Mouse (Mus musculus) neural tube, embryonic 11.5 days (tissue): ENCODE results near the gene Fam173a. TPM values are rescaled to one million over a fixed set of nuclear protein-coding genes. Genes with fewer than 3 reads are reported as not detected.
"Not testable (repeated sequence)": the region's sequence is repeated elsewhere in the genome, so short reads cannot be mapped to it uniquely, and the experiment has no call there.

Source experiments
- ATAC-seq: fragments of 200-750 bp; cut with Nextera tagmentation; 2 replicates; pipeline ENCODE4 v1.8.0; 2017; ENCODE audit warnings: moderate number of reproducible peaks, mild to moderate bottlenecking, moderate TSS enrichment, moderate library complexity; ENCODE audit not compliant: insufficient read depth, low FRiP score, low TSS enrichment
- DNase-seq: peaks from one replicate; pipeline ENCODE4 v3.0.0-alpha.2; 2015; ENCODE audit warnings: low spot score
- H3K27ac ChIP-seq: fragments of 300-500 bp; sonication (generic); 2 replicates; pipeline ENCODE4 v1.5.1; 2014; ENCODE audit warnings: low read depth, mild to moderate bottlenecking, low read length
- H3K27me3 ChIP-seq: fragments of 300-500 bp; sonication (generic); 2 replicates; pipeline ENCODE4 v1.6.1; 2014; ENCODE audit warnings: mild to moderate bottlenecking, low read length, mixed read lengths; ENCODE audit not compliant: control insufficient read depth, insufficient read depth
- H3K36me3 ChIP-seq: fragments of 300-500 bp; sonication (generic); 2 replicates; pipeline ENCODE4 v1.6.1; 2014; ENCODE audit warnings: mild to moderate bottlenecking, low read length, moderate library complexity, mixed read lengths; ENCODE audit not compliant: control insufficient read depth, insufficient read depth
- H3K4me1 ChIP-seq: fragments of 300-500 bp; sonication (generic); 2 replicates; pipeline ENCODE4 v1.6.1; 2014; ENCODE audit warnings: low read length, mixed read lengths; ENCODE audit not compliant: control insufficient read depth, insufficient read depth
- H3K4me2 ChIP-seq: fragments of 300-500 bp; sonication (generic); 2 replicates; pipeline ENCODE4 v1.6.1; 2014; ENCODE audit warnings: low read depth, mild to moderate bottlenecking, moderate library complexity
- H3K4me3 ChIP-seq: fragments of 300-500 bp; sonication (generic); 2 replicates; pipeline ENCODE4 v1.5.1; 2014; ENCODE audit warnings: low read depth, low read length
- H3K9ac ChIP-seq: fragments of 300-500 bp; sonication (generic); 2 replicates; pipeline ENCODE4 v1.6.1; 2014; ENCODE audit warnings: mild to moderate bottlenecking, low read length
- H3K9me3 ChIP-seq: fragments of 300-500 bp; sonication (generic); 2 replicates; pipeline ENCODE4 v1.6.1; 2016; ENCODE audit warnings: low read length; ENCODE audit not compliant: control insufficient read depth
- WGBS: fragments of 180-500 bp; shearing (Covaris S2); extraction: QIAGEN DNeasy Blood & Tissue Kit; methylation state at CpG from one replicate; pipeline ENCODE4 v1.1.7; 2014; 5-methylcytosine and 5-hydroxymethylcytosine counted together
- microRNA-seq: library from miRNA; unstranded; fragments of <30 nt; microRNA quantifications from one replicate; pipeline ENCODE4, GENCODE M21; 2016
- polyA plus RNA-seq: library from polyadenylated mRNA; unstranded; fragments of >200 nt; fragmentation: Nextera tagmentation; extraction: Ambion mirVana; gene quantifications from 2 replicates; pipeline ENCODE4 v1.2.1, GENCODE M21; 2014

The Fam173a gene
- polyA plus RNA-seq, 1 experiment from 2014 or later: 65.7 TPM

GRCm38 (mm10) chr17:25751446-25751845, 41.3 kb downstream of the Fam173a start:
- Histone ChIP-seq H3K9ac (no peak overlapping the region), H3K9me3 (no peaks in the 10 kb centered on the region), H3K27me3 (no peaks in the 10 kb centered on the region), H3K27ac (no peak overlapping the region), H3K4me2 (no peak overlapping the region), H3K4me1 (no peaks in the 10 kb centered on the region), H3K36me3 (no peaks in the 10 kb centered on the region), H3K4me3 (no peak overlapping the region)
- ATAC-seq: no peak
- whole genome bisulfite sequencing: 71% methylated on average over 5 of the region's 5 CpGs
- DNase-seq: no peak

GRCm38 (mm10) chr17:25749314-25749713, 43.4 kb downstream of the Fam173a start:
- Histone ChIP-seq H3K36me3 (no peaks in the 10 kb centered on the region), H3K4me3 (no peak overlapping the region), H3K4me2 (no peak overlapping the region), H3K9ac (no peak overlapping the region), H3K9me3 (no peaks in the 10 kb centered on the region), H3K27ac (no peak overlapping the region), H3K27me3 (no peaks in the 10 kb centered on the region), H3K4me1 (no peaks in the 10 kb centered on the region)
- DNase-seq (no peak), ATAC-seq (no peak)
- WGBS: 85% methylated on average over 6 of the region's 6 CpGs

GRCm38 (mm10) chr17:25748238-25748637, 44.5 kb downstream of the Fam173a start:
- Histone ChIP-seq H3K9ac (no peak overlapping the region), H3K4me3 (no peak overlapping the region), H3K4me1 (no peaks in the 10 kb centered on the region), H3K9me3 (no peaks in the 10 kb centered on the region), H3K27me3 (no peaks in the 10 kb centered on the region), H3K4me2 (no peak overlapping the region), H3K27ac (no peak overlapping the region), H3K36me3 (no peaks in the 10 kb centered on the region)
- ATAC-seq: no peak
- WGBS: 90% methylated on average over 4 of the region's 4 CpGs
- DNase-seq: no peak

GRCm38 (mm10) chr17:25744311-25744710, 48.4 kb downstream of the Fam173a start:
- WGBS: 82% methylated on average over 10 of the region's 10 CpGs
- Histone ChIP-seq H3K36me3 (no peaks in the 10 kb centered on the region), H3K4me2 (no peak overlapping the region), H3K4me3 (no peak overlapping the region), H3K9me3 (no peaks in the 10 kb centered on the region), H3K9ac (no peak overlapping the region), H3K27ac (no peak overlapping the region), H3K27me3 (no peaks in the 10 kb centered on the region), H3K4me1 (no peaks in the 10 kb centered on the region)
- ATAC-seq (no peak), DNase-seq (no peak)

GRCm38 (mm10) chr17:25743831-25744230, 48.9 kb downstream of the Fam173a start:
- Histone ChIP-seq H3K27ac (no peak overlapping the region), H3K36me3 (no peaks in the 10 kb centered on the region), H3K4me1 (no peaks in the 10 kb centered on the region), H3K9ac (no peak overlapping the region), H3K4me3 (no peak overlapping the region), H3K27me3 (no peaks in the 10 kb centered on the region), H3K4me2 (no peak overlapping the region), H3K9me3 (no peaks in the 10 kb centered on the region)
- 96% methylated on average over 9 of the region's 9 CpGs for WGBS
- DNase-seq: no peak
- ATAC-seq: no peak

GRCm38 (mm10) chr17:25741471-25741870, 51.2 kb downstream of the Fam173a start:
- 78% methylated on average over 12 of the region's 12 CpGs for WGBS
- not testable (repeated sequence) for H3K27ac ChIP-seq

More at GRCm38 (mm10) chr17:25741471-25741870, 51.2 kb downstream of the Fam173a start:
- not testable (repeated sequence) for H3K9me3 ChIP-seq, H3K4me2 ChIP-seq, ATAC-seq, H3K36me3 ChIP-seq, H3K4me3 ChIP-seq, H3K4me1 ChIP-seq, DNase-seq, H3K27me3 ChIP-seq, H3K9ac ChIP-seq

Small RNA genes lying within 50 kb of the gene (microRNA-seq; reads per million reads assigned to microRNA genes)
- gene Gm25083 (not detected), gene Mir3082 (not detected), gene Mir6966 (not detected)

Other genes with a start within 250 kb of the Fam173a start
- gene Sox8, start 222.2 kb downstream of the Fam173a start, polyA plus RNA-seq: 6.5 and 9.1 TPM in 2 replicates
- 23.6 and 23.9 TPM in 2 replicates for gene Lmf1, start 213.8 kb downstream of the Fam173a start, polyA plus RNA-seq
- 2.8 and 3.3 TPM in 2 replicates for gene Gng13, start 75.7 kb downstream of the Fam173a start, polyA plus RNA-seq
- 20.3 and 22.5 TPM in 2 replicates for gene Chtf18, start 65.5 kb downstream of the Fam173a start, polyA plus RNA-seq
- 21.5 and 22.9 TPM in 2 replicates for gene Rpusd1, start 65.2 kb downstream of the Fam173a start, polyA plus RNA-seq
- 0.13 TPM in 1 of 2 replicates, not detected in the other for gene Mslnl, start 56.9 kb downstream of the Fam173a start, polyA plus RNA-seq
- gene Msln, start 38.5 kb downstream of the Fam173a start, polyA plus RNA-seq: 0.42 TPM in 1 of 2 replicates, not detected in the other
- gene Narfl, start 19.1 kb downstream of the Fam173a start, polyA plus RNA-seq: 22.9 and 27.8 TPM in 2 replicates
- gene Haghl, start 7.2 kb downstream of the Fam173a start, polyA plus RNA-seq: 74.6 and 77.3 TPM in 2 replicates
- 0.15 and 0.34 TPM in 2 replicates for gene Ccdc78, start 6.3 kb downstream of the Fam173a start, polyA plus RNA-seq
- gene AC134908.4, start 2.8 kb upstream of the Fam173a start, polyA plus RNA-seq: 0.78 TPM in 1 of 2 replicates, not detected in the other
- gene Metrn, start 4.2 kb upstream of the Fam173a start, polyA plus RNA-seq: 29.4 and 38.8 TPM in 2 replicates
- gene Fbxl16, start 16.2 kb upstream of the Fam173a start, polyA plus RNA-seq: 13.2 and 14.7 TPM in 2 replicates
- gene Wdr24, start 30.7 kb upstream of the Fam173a start, polyA plus RNA-seq: 29.2 and 31.8 TPM in 2 replicates
- 52.1 and 55.6 TPM in 2 replicates for gene Jmjd8, start 36.0 kb upstream of the Fam173a start, polyA plus RNA-seq
- gene Stub1, start 40.5 kb upstream of the Fam173a start, polyA plus RNA-seq: 327 and 334 TPM in 2 replicates
- 4.3 and 4.4 TPM in 2 replicates for gene Rhbdl1, start 44.4 kb upstream of the Fam173a start, polyA plus RNA-seq
- gene Gm20683, start 48.9 kb upstream of the Fam173a start, polyA plus RNA-seq: 1.2 and 2.9 TPM in 2 replicates
- gene Rhot2, start 52.0 kb upstream of the Fam173a start, polyA plus RNA-seq: 8.6 and 10.5 TPM in 2 replicates
- gene Wdr90, start 68.6 kb upstream of the Fam173a start, polyA plus RNA-seq: 17.8 and 20.3 TPM in 2 replicates
- gene Mcrip2, start 75.9 kb upstream of the Fam173a start, polyA plus RNA-seq: 8.2 and 8.7 TPM in 2 replicates
- gene Mettl26, start 82.2 kb upstream of the Fam173a start, polyA plus RNA-seq: 57.8 and 58.8 TPM in 2 replicates
- gene Wfikkn1, start 88.0 kb upstream of the Fam173a start, polyA plus RNA-seq: 1.2 and 1.7 TPM in 2 replicates
- gene Rab40c, start 126.8 kb upstream of the Fam173a start, polyA plus RNA-seq: 23.6 and 25.9 TPM in 2 replicates
- 51.6 and 60.9 TPM in 2 replicates for gene Pigq, start 152.0 kb upstream of the Fam173a start, polyA plus RNA-seq
- gene Nhlrc4, start 152.1 kb upstream of the Fam173a start, polyA plus RNA-seq: 0.11 and 0.38 TPM in 2 replicates
- gene A930017K11Rik, start 159.7 kb upstream of the Fam173a start, polyA plus RNA-seq: not detected in 2 replicates
- gene Capn15, start 192.9 kb upstream of the Fam173a start, polyA plus RNA-seq: 21.0 and 23.3 TPM in 2 replicates